Mouse (Mus musculus) heart, embryonic 10.5 days (tissue): Measurements from ENCODE around the gene Heatr5b. TPM values are rescaled to one million over a fixed set of nuclear protein-coding genes. Genes with fewer than 3 reads are reported as not detected.
"Not testable (repeated sequence)": the region's sequence is repeated elsewhere in the genome, so short reads cannot be mapped to it uniquely, and the experiment has no call there.

Experiments
- DNase-seq: peaks from one replicate; pipeline ENCODE4 v3.0.0-alpha.2; 2017; ENCODE audit warnings: low spot score
- H3K27ac ChIP-seq: fragments of 300-500 bp; sonication (generic); 2 replicates; pipeline ENCODE4 v1.5.1; 2016; ENCODE audit warnings: mild to moderate bottlenecking
- H3K27me3 ChIP-seq: fragments of 300-500 bp; sonication (generic); 2 replicates; pipeline ENCODE4 v1.6.1; 2016; ENCODE audit warnings: mild to moderate bottlenecking; ENCODE audit not compliant: poor library complexity, insufficient read depth, severe bottlenecking
- H3K36me3 ChIP-seq: fragments of 300-500 bp; sonication (generic); 2 replicates; pipeline ENCODE4 v1.6.1; 2016; ENCODE audit warnings: mild to moderate bottlenecking, moderate library complexity
- H3K4me1 ChIP-seq: fragments of 300-500 bp; sonication (generic); 2 replicates; pipeline ENCODE4 v1.6.1; 2016; ENCODE audit warnings: mild to moderate bottlenecking
- H3K4me3 ChIP-seq: fragments of 300-500 bp; sonication (generic); 2 replicates; pipeline ENCODE4 v1.5.1; 2016; ENCODE audit warnings: mild to moderate bottlenecking, moderate library complexity
- H3K9me3 ChIP-seq: fragments of 300-500 bp; sonication (generic); 2 replicates; pipeline ENCODE4 v1.6.1; 2016; ENCODE audit warnings: mild to moderate bottlenecking, moderate library complexity
- WGBS: fragments of 180-500 bp; shearing (Covaris S2); methylation state at CpG from one replicate; pipeline ENCODE4 v1.1.7; 2016; 5-methylcytosine and 5-hydroxymethylcytosine counted together
- polyA plus RNA-seq: library from polyadenylated mRNA; unstranded; fragments of >200 nt; fragmentation: Nextera tagmentation; extraction: Ambion mirVana; gene quantifications from 2 replicates; pipeline ENCODE4 v1.2.1, GENCODE M21; 2016

Heatr5b gene
- polyA plus RNA-seq, 1 experiment from 2014 or later = 16.2 TPM

- no peak overlapping the region for H3K4me3 ChIP-seq
- no peak for DNase-seq
- 79% methylated on average over 5 of the region's 5 CpGs for WGBS
- H3K9me3 ChIP-seq = no peaks in the 10 kb centered on the region
- peaks cover 42% of the 10 kb centered on the region for H3K36me3 ChIP-seq
- peaks cover 19% of the 10 kb centered on the region for H3K4me1 ChIP-seq
- no peaks in the 10 kb centered on the region for H3K27me3 ChIP-seq
- H3K27ac ChIP-seq = no peak overlapping the region
Observed at GRCm38 (mm10) chr17:78794390-78794789, 40.8 kb downstream of the Heatr5b start.

- Histone ChIP-seq H3K4me3 (no peak overlapping the region), H3K9me3 (no peaks in the 10 kb centered on the region), H3K27me3 (no peaks in the 10 kb centered on the region), H3K27ac (peak overlapping the region; percentile 87), H3K4me1 (peaks cover 19% of the 10 kb centered on the region), H3K36me3 (peaks cover 40% of the 10 kb centered on the region)
- DNase-seq = no peak
- 80% methylated on average over 3 of the region's 3 CpGs for WGBS
Observed at GRCm38 (mm10) chr17:78792122-78792521, 43.0 kb downstream of the Heatr5b start.

- H3K4me3 ChIP-seq = no peak overlapping the region
- H3K27ac ChIP-seq = peak overlapping the region; percentile 87
- no peak for DNase-seq
- WGBS = 66% methylated on average over 3 of the region's 3 CpGs
- H3K9me3 ChIP-seq = no peaks in the 10 kb centered on the region
- H3K36me3 ChIP-seq = peaks cover 40% of the 10 kb centered on the region
- H3K27me3 ChIP-seq = no peaks in the 10 kb centered on the region
- H3K4me1 ChIP-seq = peaks cover 19% of the 10 kb centered on the region
Observed at GRCm38 (mm10) chr17:78791690-78792070, 43.5 kb downstream of the Heatr5b start.

- Histone ChIP-seq H3K4me1 (peaks cover 19% of the 10 kb centered on the region), H3K27me3 (no peaks in the 10 kb centered on the region), H3K27ac (peak overlapping the region; percentile 87), H3K4me3 (no peak overlapping the region), H3K9me3 (no peaks in the 10 kb centered on the region), H3K36me3 (peaks cover 35% of the 10 kb centered on the region)
- peak; percentile 84 for DNase-seq
- WGBS = 30% methylated on average over 7 of the region's 7 CpGs
Observed at GRCm38 (mm10) chr17:78791068-78791689, 44.0 kb downstream of the Heatr5b start.

- H3K36me3 ChIP-seq = peaks cover 25% of the 10 kb centered on the region; the same call in 1 of the 2 replicates
- H3K9me3 ChIP-seq, H3K4me3 ChIP-seq, DNase-seq, H3K27ac ChIP-seq, H3K27me3 ChIP-seq: not testable (repeated sequence)
- 68% methylated on average over 3 of the region's 3 CpGs for WGBS
- H3K4me1 ChIP-seq = peaks cover 16% of the 10 kb centered on the region
Observed at GRCm38 (mm10) chr17:78788273-78788672, 46.9 kb downstream of the Heatr5b start.

- peaks cover 29% of the 10 kb centered on the region for H3K36me3 ChIP-seq
- H3K27me3 ChIP-seq = no peaks in the 10 kb centered on the region
- no peaks in the 10 kb centered on the region for H3K4me1 ChIP-seq
- no peak overlapping the region for H3K4me3 ChIP-seq
- DNase-seq = no peak
- 88% methylated on average over 1 of the region's 1 CpGs for WGBS
- no peaks in the 10 kb centered on the region for H3K9me3 ChIP-seq
- H3K27ac ChIP-seq = no peak overlapping the region
Observed at GRCm38 (mm10) chr17:78778765-78779164, 56.4 kb downstream of the Heatr5b start.

GRCm38 (mm10) chr17:78772317-78772716 is 62.8 kb downstream of the Heatr5b start:
- peaks cover 12% of the 10 kb centered on the region for H3K36me3 ChIP-seq
- no peak for DNase-seq
- H3K4me3 ChIP-seq = no peak overlapping the region
- H3K27me3 ChIP-seq = no peaks in the 10 kb centered on the region
- H3K9me3 ChIP-seq = no peaks in the 10 kb centered on the region
- peaks cover 41% of the 10 kb centered on the region for H3K4me1 ChIP-seq
- 77% methylated on average over 2 of the region's 2 CpGs for WGBS
- H3K27ac ChIP-seq = no peak overlapping the region

- no peak overlapping the region for H3K4me3 ChIP-seq
- no peak for DNase-seq
- H3K4me1 ChIP-seq = peaks cover 45% of the 10 kb centered on the region
- H3K27me3 ChIP-seq = no peaks in the 10 kb centered on the region
- WGBS = 27% methylated on average over 7 of the region's 7 CpGs
- peak overlapping the region; percentile 73 for H3K27ac ChIP-seq
- peaks cover 12% of the 10 kb centered on the region for H3K36me3 ChIP-seq
- no peaks in the 10 kb centered on the region for H3K9me3 ChIP-seq
Observed at GRCm38 (mm10) chr17:78770932-78771331, 64.2 kb downstream of the Heatr5b start.

GRCm38 (mm10) chr17:78769341-78769740 is 65.8 kb downstream of the Heatr5b start:
- no peaks in the 10 kb centered on the region for H3K9me3 ChIP-seq
- H3K36me3 ChIP-seq = peaks cover 26% of the 10 kb centered on the region
- H3K27me3 ChIP-seq = no peaks in the 10 kb centered on the region
- DNase-seq = no peak
- WGBS = 27% methylated on average over 3 of the region's 3 CpGs
- no peak overlapping the region for H3K4me3 ChIP-seq
- H3K4me1 ChIP-seq = peaks cover 47% of the 10 kb centered on the region
- H3K27ac ChIP-seq = peak overlapping the region; percentile 79

GRCm38 (mm10) chr17:78768937-78769336 is 66.2 kb downstream of the Heatr5b start:
- Histone ChIP-seq H3K9me3 (no peaks in the 10 kb centered on the region), H3K4me1 (peaks cover 48% of the 10 kb centered on the region), H3K27me3 (no peaks in the 10 kb centered on the region), H3K36me3 (peaks cover 30% of the 10 kb centered on the region), H3K27ac (peak overlapping the region; percentile 79), H3K4me3 (no peak overlapping the region)
- no peak for DNase-seq
- WGBS = 30% methylated on average over 2 of the region's 2 CpGs

GRCm38 (mm10) chr17:78767546-78767945 is 67.6 kb downstream of the Heatr5b start:
- peaks cover 45% of the 10 kb centered on the region for H3K4me1 ChIP-seq
- peaks cover 32% of the 10 kb centered on the region for H3K36me3 ChIP-seq
- no peak overlapping the region for H3K4me3 ChIP-seq
- no peak for DNase-seq
- no peaks in the 10 kb centered on the region for H3K27me3 ChIP-seq
- no peaks in the 10 kb centered on the region for H3K9me3 ChIP-seq
- peak overlapping the region; percentile 67; the same call in 1 of the 2 replicates for H3K27ac ChIP-seq
- WGBS = 42% methylated on average over 8 of the region's 8 CpGs

GRCm38 (mm10) chr17:78766084-78766483 is 69.1 kb downstream of the Heatr5b start:
- DNase-seq = no peak
- H3K9me3 ChIP-seq = no peaks in the 10 kb centered on the region
- H3K27ac ChIP-seq = no peak overlapping the region
- H3K36me3 ChIP-seq = peaks cover 34% of the 10 kb centered on the region
- H3K4me1 ChIP-seq = peaks cover 38% of the 10 kb centered on the region
- H3K4me3 ChIP-seq = no peak overlapping the region
- WGBS = 86% methylated on average over 7 of the region's 7 CpGs
- no peaks in the 10 kb centered on the region for H3K27me3 ChIP-seq

- H3K27ac ChIP-seq = no peak overlapping the region
- no peaks in the 10 kb centered on the region for H3K9me3 ChIP-seq
- H3K27me3 ChIP-seq = no peaks in the 10 kb centered on the region
- H3K4me3 ChIP-seq = no peak overlapping the region
- DNase-seq = no peak
- peaks cover 15% of the 10 kb centered on the region for H3K4me1 ChIP-seq
- peaks cover 43% of the 10 kb centered on the region for H3K36me3 ChIP-seq
- 94% methylated on average over 5 of the region's 5 CpGs for WGBS
Observed at GRCm38 (mm10) chr17:78763272-78763671, 71.9 kb downstream of the Heatr5b start.
